Mouse (Mus musculus): Measurements from ENCODE around the gene Ttc28.

DNA sequence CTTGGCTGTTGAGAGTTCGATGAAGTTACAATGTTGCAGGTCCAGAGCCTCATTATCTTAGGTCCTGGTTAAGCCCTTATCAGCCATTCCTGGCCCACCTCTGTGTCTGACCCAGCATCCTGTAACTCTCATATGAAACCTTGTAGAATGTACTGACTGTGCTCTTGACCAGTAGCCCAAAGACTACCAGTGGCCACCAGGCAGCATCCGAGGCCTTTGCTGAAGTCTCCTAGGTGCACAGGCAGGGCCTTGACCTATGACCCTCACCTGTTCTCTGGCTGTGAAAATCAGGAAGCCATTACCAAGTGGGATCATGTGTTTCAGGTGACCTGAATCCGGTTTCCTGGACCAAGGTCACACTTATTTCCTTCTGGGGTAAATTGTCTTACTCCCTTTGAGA is 183.6 kb downstream of the Ttc28 start:
- TF ChIP-seq GATA1 (IDR thresholded peaks at IDR 0.05; ENCODE audit: borderline replicate concordance, low read length) (no peak), FLI1 (IDR thresholded peaks at IDR 0.05; ENCODE audit: low read length) (no peak)
